ENCODE assay signal across 12 mouse cellular contexts in the genomic region with DNA sequence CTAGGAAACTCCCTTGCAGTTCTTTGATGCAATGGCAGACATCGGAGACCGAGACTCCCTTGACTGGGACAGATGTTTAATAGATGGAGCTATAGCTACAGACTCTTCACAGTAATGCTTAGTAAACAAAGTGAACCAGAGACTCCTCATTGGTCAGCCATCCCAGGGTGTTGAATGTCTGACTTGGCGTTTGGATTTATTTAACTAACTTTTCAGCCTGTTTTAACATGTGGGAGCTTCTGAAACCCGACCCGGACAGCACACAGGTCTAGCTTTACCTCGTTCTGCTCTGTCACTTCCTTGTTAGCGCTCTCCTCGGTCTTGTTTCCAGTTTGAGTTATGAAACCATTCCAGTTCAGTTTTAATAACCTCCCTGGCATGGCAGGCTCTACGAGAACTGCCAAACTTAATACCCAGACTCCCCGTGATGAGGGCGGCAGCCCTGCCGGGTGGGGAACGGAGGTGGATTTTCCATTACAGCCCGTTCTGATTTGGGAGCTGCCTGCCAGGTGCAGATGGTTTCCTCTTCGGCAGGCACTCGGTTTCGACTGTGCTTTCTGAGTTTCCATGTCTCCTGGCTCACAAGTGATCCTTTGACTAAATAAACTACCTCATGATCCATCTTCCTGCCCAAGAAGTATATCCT.
DNase-seq lines count a peak whose midpoint lies in the region; ATAC-seq lines count a peak whose summit lies in the region.
"Had no signal": no experiment of that assay in that cellular context is flagged by ENCODE, and none has a peak within 500 bp of the region (broad histone marks: within the 10 kb centered on the region; RNA-seq: fewer than 3 reads in every experiment).

No protein-coding gene starts in this region.

- H3K9me3 ChIP-seq in kidney, embryonic 15.5 days (replicated peaks): no peaks in the 10 kb centered on the region
- no peaks in the 10 kb centered on the region for H3K9me3 ChIP-seq in stomach, embryonic 15.5 days
- H3K9me3 ChIP-seq: heart, embryonic 10.5 days; liver, embryonic 15.5 days; midbrain, embryonic 13.5 days had no signal

- H3K9ac ChIP-seq in kidney, embryonic 15.5 days: no peak overlapping the region
- no peak overlapping the region for H3K9ac ChIP-seq in stomach, embryonic 15.5 days
- H3K9ac ChIP-seq: liver, embryonic 15.5 days; midbrain, embryonic 13.5 days had no signal

- no peaks in the 10 kb centered on the region for H3K27me3 ChIP-seq in kidney, embryonic 15.5 days
- H3K27me3 ChIP-seq in stomach, embryonic 15.5 days (replicated peaks): no peaks in the 10 kb centered on the region
- H3K27me3 ChIP-seq: liver, embryonic 15.5 days; midbrain, embryonic 13.5 days had no signal

- H3K27ac ChIP-seq in kidney, embryonic 15.5 days: peak overlapping the region; percentile 68
- H3K27ac ChIP-seq in stomach, embryonic 15.5 days: no peak overlapping the region
- H3K27ac ChIP-seq: heart, embryonic 10.5 days; hindbrain, postnatal 0 days; liver, embryonic 15.5 days; midbrain, embryonic 13.5 days had no signal

- peak; percentile 82 for DNase-seq in heart, adult 11 months
- no peak for DNase-seq in heart, postnatal 4 days
- peak; percentile 31 for DNase-seq in right cerebral cortex, postnatal 25 days
- DNase-seq in right cerebral cortex, adult 18-20 months: no peak
- DNase-seq in T-cell, adult 2 months (ENCODE audit: low spot score): no peak
- DNase-seq in heart, postnatal 25 days (ENCODE audit: low spot score): no peak

- H3K36me3 ChIP-seq in kidney, embryonic 15.5 days: no peaks in the 10 kb centered on the region
- H3K36me3 ChIP-seq in stomach, embryonic 15.5 days: no peaks in the 10 kb centered on the region
- H3K36me3 ChIP-seq: heart, embryonic 10.5 days; liver, embryonic 15.5 days; midbrain, embryonic 13.5 days had no signal

- H3K4me2 ChIP-seq in kidney, embryonic 15.5 days: peak overlapping the region; percentile 54
- peak overlapping the region; percentile 40 for H3K4me2 ChIP-seq in stomach, embryonic 15.5 days
- H3K4me2 ChIP-seq: liver, embryonic 15.5 days; midbrain, embryonic 13.5 days had no signal

- 30% methylated on average over 17 of the region's 17 CpGs for WGBS in kidney, embryonic 15.5 days
- WGBS in stomach, embryonic 15.5 days: 36% methylated on average over 17 of the region's 17 CpGs

- H3K4me1 ChIP-seq in kidney, embryonic 15.5 days: 0 out of 2 replicates have a peak, but pooled peaks cover 9% of the 10 kb centered on the region
- no peaks in the 10 kb centered on the region for H3K4me1 ChIP-seq in stomach, embryonic 15.5 days
- H3K4me1 ChIP-seq: heart, embryonic 10.5 days; liver, embryonic 15.5 days; midbrain, embryonic 13.5 days had no signal

- H3K4me3 ChIP-seq in kidney, embryonic 15.5 days (replicated peaks): peak overlapping the region; percentile 25
- 0 out of 2 replicates have a peak overlapping the region, but pooled peaks have one; percentile 11 for H3K4me3 ChIP-seq in stomach, embryonic 15.5 days (replicated peaks)
- H3K4me3 ChIP-seq: heart, embryonic 10.5 days; liver, embryonic 15.5 days; midbrain, embryonic 13.5 days had no signal

- intact Hi-C loops in heart, postnatal 25 days (cut with DNase I): no loop called here

- peak; percentile 91 for ATAC-seq in kidney, embryonic 15.5 days (replicated peaks; ENCODE audit: low FRiP score)
- ATAC-seq in stomach, embryonic 15.5 days (ENCODE audit: insufficient read depth, low FRiP score, low read depth): no peak
- ATAC-seq: hindbrain, postnatal 0 days; midbrain, embryonic 13.5 days had no signal

Comparison
In these comparisons a context has a peak if more than half of its experiments do, and no peak if none do; other contexts are left out.
1. DNase-seq: peak in heart, adult 11 months (single experiment) and right cerebral cortex, postnatal 25 days (single experiment); none in heart, postnatal 4 days (single experiment), right cerebral cortex, adult 18-20 months (single experiment), T-cell, adult 2 months (single experiment) and heart, postnatal 25 days (single experiment).